Mouse (Mus musculus): ENCODE measurements at regions not wholly inside any gene's neighbourhood (a gene's known extent, or its start where the extent isn't known, plus 50 kb on each side); places are given as distances from the start of the nearest gene placed in this dataset.

GRCm38 (mm10) chr10:92077291-92077690 lies 644.9 kb downstream of the Nedd1 start:
- DNase-seq, result peak; percentile 22 to 34

- DNase-seq, result peak in 1 of 2 experiments; percentile 7
Measured at GRCm38 (mm10) chr10:92076754-92077153, 645.5 kb downstream of the Nedd1 start.

- no peak for DNase-seq
Measured at GRCm38 (mm10) chr10:92075469-92075868, 646.8 kb downstream of the Nedd1 start.

GRCm38 (mm10) chr10:92074698-92075394 lies 647.4 kb downstream of the Nedd1 start:
- DNase-seq, result no peak

GRCm38 (mm10) chr10:92073873-92074390 lies 648.3 kb downstream of the Nedd1 start:
- DNase-seq, result no peak

GRCm38 (mm10) chr10:92044783-92045182 lies 677.4 kb downstream of the Nedd1 start:
- peak; percentile 40 to 63 for DNase-seq

- DNase-seq, result peak; percentile 50 to 51
Measured at GRCm38 (mm10) chr10:92036176-92036575, 686.0 kb downstream of the Nedd1 start.

GRCm38 (mm10) chr10:92030221-92030620 lies 692.0 kb downstream of the Nedd1 start:
- DNase-seq, result no peak

GRCm38 (mm10) chr10:92024203-92024602 lies 698.0 kb downstream of the Nedd1 start:
- DNase-seq, result no peak

- peak; percentile 42 to 44 for DNase-seq
Measured at GRCm38 (mm10) chr10:92021036-92021435, 701.2 kb downstream of the Nedd1 start.

GRCm38 (mm10) chr10:92009551-92009950 lies 712.7 kb downstream of the Nedd1 start:
- no peak for DNase-seq

- DNase-seq, result peak; percentile 85 to 90
Measured at GRCm38 (mm10) chr10:92007891-92008290, 714.3 kb downstream of the Nedd1 start.

- no peak for DNase-seq
Measured at GRCm38 (mm10) chr10:92006467-92006866, 715.8 kb downstream of the Nedd1 start.

GRCm38 (mm10) chr10:91991040-91991439 lies 731.2 kb downstream of the Nedd1 start:
- peak; percentile 78 to 79 for DNase-seq

GRCm38 (mm10) chr10:91988364-91988763 lies 733.9 kb downstream of the Nedd1 start:
- no peak for DNase-seq

GRCm38 (mm10) chr10:91979841-91980240 lies 742.4 kb downstream of the Nedd1 start:
- DNase-seq, result no peak

GRCm38 (mm10) chr10:91971951-91972350 lies 750.3 kb downstream of the Nedd1 start:
- peak; percentile 27 to 63 for DNase-seq

GRCm38 (mm10) chr10:91967570-91968310 lies 754.5 kb downstream of the Nedd1 start:
- no peak for DNase-seq

GRCm38 (mm10) chr10:91959734-91960492 lies 762.3 kb downstream of the Nedd1 start:
- no peak for DNase-seq

GRCm38 (mm10) chr10:91953078-91953477 lies 769.1 kb downstream of the Nedd1 start:
- no peak for DNase-seq

GRCm38 (mm10) chr10:91923626-91924025 lies 742.5 kb upstream of the Tmpo start:
- no peak for DNase-seq

GRCm38 (mm10) chr10:91889864-91890263 lies 708.7 kb upstream of the Tmpo start:
- DNase-seq, result no peak

- DNase-seq, result peak; percentile 80 to 81
Measured at GRCm38 (mm10) chr10:91888537-91888936, 707.4 kb upstream of the Tmpo start.

Measured in cerebellum, postnatal 14 days (tissue).